Mouse (Mus musculus) heart, adult 11 months (tissue): Measurements from ENCODE around the gene Pim1.

Source experiments
- DNase-seq: peaks from one replicate; pipeline ENCODE4 v3.0.0; 2022

The Pim1 gene

DNA sequence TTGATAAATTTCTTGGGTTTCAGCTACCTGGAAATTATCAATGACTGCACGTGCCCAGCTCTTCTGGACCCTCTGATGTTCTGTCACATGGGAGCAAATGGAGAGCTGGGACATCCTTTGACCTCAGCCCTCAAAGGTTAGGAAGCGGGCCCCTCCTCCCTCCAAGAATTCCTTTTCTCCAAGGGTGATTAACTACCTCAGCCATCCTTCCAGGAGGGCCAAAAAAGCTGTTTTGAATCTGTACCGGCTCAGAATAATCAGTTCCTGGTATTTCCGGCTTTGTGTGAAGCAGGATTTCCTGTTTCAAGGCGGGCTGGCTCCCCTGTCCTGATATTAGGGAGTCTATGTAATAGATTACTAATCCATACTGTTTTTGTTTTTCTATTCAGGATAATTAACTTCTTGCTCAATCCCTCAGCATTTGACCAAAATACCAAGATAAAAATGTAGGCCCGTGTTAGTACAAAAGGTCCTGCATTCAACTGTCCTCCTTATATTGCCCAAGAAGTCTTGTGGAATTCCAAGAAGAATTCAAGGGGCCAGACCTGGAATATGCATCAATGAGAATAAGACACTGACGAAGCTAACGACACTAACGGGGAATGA, 25.0 kb upstream of the Pim1 start:
- peak; percentile 93 for DNase-seq

DNA sequence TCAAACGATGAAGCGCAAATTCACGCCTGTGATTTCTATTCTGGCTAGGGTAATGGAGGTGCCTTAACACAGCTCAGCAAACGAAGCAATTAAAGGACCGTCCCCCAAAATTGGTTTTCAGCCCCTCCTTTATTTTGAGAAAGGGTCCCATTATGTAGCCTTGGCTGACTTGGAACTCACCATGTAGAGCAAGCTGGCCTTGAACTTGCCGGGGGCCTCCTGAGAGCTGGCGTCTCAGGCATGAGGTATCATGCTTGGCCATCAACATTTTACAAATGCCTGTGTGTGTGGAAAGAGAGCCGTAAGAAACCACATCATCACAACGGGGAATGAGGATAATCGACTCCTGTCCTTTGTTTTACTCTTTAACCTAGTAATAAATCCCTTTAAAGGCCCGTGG, 23.5 kb upstream of the Pim1 start:
- DNase-seq, result no peak

DNA sequence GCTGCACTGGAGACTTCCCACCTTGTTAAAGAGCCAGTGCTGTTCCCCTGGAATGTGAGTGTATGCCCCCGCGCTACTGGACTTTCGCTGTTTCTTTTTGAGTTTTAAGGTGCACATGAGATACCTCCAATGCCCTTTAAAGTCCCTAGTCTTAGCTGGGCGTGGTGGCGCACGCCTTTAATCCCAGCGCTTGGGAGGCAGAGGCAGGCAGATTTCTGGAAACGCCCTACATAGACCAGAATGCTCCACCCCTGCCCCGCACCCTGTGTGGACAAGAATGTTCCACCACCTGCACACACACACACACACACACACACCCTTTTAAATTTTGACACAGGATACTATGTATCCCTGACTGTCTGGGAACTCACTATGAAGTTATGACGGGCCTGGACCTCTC, 17.1 kb upstream of the Pim1 start:
- no peak for DNase-seq

- no peak for DNase-seq
Observed at GRCm38 (mm10) chr17:29474036-29474435, 16.5 kb upstream of the Pim1 start.

GRCm38 (mm10) chr17:29475142-29475541, 15.4 kb upstream of the Pim1 start:
- DNase-seq, result no peak

GRCm38 (mm10) chr17:29476461-29476860, 14.1 kb upstream of the Pim1 start:
- DNase-seq, result no peak

DNA sequence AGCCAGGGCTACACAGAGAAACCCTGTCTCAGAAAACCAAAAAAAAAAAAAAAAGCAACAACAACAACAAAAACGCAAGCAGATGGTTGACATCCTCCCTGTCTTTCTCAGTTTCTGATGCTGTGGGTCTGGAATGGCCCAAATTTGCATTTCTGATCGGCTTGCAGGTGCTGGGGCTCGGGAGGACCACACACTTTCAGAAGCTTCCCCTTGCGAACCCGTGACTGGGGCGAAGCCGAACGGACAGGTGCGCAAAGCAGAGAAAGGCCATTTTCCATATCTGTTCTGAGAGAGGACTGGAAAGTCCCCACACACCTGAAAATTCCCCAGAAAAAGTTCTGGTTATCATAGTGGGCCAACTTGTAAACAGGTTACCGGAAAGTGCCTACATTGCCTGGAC, 13.2 kb upstream of the Pim1 start:
- no peak for DNase-seq

DNA sequence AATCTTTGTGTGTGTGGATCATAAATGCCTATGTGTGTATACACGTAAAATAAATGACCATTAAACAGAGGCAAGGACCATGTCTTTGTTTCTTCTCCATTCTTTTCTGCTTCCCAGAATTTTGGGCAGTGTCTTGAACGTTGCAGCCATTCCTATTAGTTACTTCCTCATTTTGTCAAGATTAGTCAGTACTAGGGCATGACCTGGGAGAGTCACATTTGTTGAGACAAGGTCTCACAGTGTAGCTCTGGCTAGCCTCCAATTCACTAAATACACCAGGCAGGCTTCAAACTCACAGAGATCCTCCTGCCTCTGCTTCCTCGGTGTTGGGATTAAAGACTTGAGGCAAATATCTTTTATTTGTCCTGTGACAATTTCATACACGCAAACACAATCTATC, 12.3 kb upstream of the Pim1 start:
- no peak for DNase-seq

DNA sequence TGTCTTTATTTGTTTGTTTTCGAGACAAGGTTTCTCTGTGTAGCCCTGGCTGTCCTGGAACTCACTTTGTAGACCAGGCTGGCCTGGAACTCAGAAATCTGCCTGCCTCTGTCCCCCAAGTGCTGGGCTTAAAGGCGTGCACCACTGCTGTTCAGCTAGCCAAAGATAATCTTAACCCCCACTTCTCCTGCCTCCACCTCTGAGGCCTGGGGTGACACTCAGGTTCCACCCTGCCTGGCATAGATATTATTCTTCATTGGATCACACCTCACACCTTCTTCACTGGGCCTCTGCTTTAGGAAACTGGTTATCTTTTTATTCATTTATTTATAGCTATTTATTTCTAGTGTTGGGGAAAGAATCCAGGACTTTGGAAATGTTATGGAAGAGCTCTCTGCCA, 10.3 kb upstream of the Pim1 start:
- DNase-seq, result no peak

DNA sequence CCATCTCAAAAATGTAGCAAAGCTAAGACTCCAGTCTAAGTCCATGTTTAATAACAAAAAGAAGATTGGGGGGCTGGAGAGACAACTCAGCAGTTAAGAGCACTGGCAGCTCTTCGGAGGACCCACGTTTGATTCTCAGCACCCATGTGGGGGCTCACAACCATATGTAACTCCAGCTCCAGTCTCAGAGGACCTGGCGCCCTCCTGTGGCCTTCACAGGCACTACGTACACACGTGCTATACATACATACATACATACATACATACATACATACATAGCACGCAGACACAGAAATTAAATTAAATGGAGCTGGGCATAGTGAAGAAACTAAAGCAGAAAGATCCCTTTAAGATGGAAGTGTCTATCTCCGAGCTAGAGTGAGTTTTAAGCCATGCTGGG, 7.9 kb upstream of the Pim1 start:
- DNase-seq, result no peak

DNA sequence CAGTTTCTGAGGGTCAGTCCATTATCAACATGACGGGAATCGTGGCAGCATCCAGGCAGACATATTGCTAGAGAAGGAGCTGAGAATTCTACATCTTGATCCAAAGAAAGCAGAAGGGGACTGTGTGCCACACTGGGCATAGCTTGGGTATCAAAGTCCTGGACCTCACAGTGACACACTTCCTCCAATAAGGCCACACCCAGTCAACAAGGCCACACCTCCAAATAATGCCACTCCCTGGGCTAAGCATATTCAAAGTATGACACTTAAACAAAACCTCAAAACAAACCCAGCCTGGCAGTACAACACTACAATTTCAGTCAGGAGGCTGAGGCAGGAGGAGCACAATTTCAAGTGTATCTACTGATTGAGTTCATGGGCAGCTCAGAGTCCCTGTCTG, 7.3 kb upstream of the Pim1 start:
- DNase-seq, result no peak

- DNase-seq, result no peak
Observed at GRCm38 (mm10) chr17:29484431-29484830, 6.1 kb upstream of the Pim1 start.

- DNase-seq, result no peak
Observed at GRCm38 (mm10) chr17:29485336-29486233, 5.0 kb upstream of the Pim1 start.

GRCm38 (mm10) chr17:29488257-29488977, 2.1 kb upstream of the Pim1 start:
- no peak for DNase-seq

DNA sequence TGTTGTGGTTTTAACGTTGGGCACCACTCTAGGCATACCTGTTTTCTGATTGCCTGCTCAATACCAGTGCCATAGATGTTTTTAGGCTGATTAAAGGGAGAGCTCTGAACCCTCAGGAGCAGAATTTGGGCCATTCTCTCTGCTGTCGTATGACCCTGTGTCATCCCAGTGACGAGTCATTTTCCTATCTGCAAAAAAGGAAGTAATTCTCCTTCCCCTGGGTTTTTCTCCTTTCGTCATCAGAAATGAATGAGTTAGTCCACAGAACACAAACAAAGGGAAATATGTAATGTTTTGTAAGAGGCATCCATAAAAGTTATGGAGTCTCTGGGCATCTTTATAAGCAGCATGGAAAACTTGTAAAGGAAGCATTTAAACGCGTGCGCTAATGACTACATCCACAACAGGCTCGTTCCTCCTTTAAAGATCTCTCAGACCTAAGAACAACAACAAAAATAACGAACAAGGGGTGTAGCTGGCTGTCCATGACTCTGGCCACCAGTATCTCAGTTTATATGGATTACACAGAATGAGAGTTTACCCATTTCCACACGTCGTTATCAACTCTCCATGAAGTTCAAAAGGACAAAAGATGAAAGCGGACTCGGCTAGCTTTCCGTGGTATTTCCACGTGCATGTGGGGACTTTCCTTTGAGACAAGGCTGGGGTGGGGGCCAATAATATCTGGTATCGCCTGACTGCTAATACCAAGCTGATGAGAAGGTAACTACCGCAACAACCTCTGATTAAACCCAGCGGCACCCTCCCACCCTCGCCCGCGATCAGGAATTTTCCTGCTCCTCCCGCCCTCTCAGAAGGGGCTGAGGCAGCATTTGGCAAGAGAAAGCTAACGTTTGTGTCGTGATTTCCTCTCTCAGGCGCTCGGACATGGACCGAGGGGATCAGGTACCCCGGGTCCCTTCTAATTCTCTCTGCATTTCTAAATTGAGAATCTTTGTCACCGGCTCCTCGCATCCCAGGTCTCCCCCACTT, 1.3 kb upstream of the Pim1 start:
- DNase-seq, result peak; percentile 98

GRCm38 (mm10) chr17:29489971-29490712, 411 bp upstream of the Pim1 start:
- peak; percentile 100 for DNase-seq

DNA sequence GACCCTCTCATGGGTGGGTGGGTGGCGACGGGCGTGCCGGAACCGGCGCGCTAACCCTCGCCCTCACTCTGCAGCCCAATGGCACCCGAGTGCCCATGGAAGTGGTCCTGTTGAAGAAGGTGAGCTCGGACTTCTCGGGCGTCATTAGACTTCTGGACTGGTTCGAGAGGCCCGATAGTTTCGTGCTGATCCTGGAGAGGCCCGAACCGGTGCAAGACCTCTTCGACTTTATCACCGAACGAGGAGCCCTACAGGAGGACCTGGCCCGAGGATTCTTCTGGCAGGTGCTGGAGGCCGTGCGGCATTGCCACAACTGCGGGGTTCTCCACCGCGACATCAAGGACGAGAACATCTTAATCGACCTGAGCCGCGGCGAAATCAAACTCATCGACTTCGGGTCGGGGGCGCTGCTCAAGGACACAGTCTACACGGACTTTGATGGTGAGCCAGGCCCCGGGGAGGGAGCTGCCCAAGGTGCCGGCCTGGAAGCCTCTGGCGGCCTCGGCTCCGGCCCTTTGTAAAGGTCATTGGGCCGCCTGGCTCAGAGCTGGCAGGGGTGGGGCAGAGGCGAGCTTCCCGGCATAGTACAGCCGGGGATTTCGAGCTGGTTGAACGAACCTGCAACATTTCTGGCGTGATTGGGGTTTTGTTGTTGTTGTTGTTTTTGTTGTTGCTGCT, 1.2 kb downstream of the Pim1 start:
- DNase-seq, result peak; percentile 97

DNA sequence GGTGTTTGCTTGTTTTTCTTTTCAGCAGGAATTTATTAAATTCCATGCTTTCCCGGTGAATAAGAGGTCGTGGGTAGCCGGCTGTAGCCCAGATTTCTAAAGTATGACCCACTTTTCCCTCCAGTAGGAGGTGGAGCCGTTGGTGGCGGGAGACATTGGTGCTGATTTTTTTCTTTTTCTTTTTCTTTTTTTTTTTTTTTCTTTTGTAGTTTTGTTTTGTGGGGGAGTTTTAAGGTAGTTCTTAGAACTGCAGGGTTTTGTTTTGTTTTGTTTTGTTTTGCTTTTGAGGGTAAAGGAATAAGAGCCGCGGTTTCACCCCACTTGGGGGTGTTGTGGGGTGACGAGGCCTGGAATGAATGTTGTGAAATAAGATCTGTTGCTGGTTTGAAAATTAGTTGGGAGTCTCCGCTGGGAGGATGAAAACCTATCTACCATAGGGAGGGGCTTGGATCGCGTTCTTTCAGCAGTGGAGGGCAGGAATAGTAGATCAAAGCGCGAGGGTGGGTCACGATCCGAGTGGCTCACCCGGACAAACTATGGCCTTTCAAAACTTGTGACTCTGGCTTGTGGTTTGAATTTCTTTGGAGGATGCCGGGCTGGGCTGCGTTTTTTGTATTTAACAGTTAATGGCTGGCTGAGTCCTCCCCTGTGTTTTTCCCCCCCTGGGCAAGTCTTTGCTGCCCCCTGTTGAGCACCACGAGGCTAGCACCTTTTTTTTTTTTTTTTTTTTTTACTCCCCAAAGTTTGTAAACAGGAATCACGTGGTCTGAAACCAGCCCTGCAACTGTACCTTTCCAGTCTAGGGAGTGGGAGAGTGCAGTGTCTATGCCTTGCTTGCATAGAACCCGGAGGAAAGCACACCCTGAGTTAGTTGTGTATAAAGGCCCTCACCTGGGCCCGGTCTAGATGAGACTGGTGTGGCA, 2.0 kb downstream of the Pim1 start:
- DNase-seq, result peak; percentile 97

DNA sequence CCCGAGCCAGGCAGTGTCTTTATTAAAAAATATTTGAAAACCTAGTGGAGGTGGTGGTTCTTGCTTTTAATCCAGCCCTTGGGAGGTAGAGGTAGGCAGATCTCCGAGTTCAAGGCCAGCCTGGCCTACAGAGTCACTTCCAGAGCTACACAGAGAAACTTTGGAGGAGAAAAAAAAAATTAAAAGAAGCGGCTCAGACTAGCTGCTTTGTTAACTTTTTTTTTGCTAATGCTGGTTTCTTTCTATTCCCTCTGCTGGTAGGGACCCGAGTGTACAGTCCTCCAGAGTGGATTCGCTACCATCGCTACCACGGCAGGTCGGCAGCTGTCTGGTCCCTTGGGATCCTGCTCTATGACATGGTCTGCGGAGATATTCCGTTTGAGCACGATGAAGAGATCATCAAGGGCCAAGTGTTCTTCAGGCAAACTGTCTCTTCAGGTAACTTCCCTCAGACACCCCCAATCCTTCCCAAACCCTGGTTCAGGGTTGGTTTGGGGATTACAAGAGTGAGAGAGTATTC, 3.0 kb downstream of the Pim1 start:
- no peak for DNase-seq
